Mouse (Mus musculus) heart, embryonic 11.5 days (tissue): ENCODE results near the gene Pnma1. TPM values are rescaled to one million over a fixed set of nuclear protein-coding genes. Genes with fewer than 3 reads are reported as not detected.

ENCODE experiments used
- ATAC-seq: fragments of 200-750 bp; cut with Nextera tagmentation; replicated peaks from 2 replicates; pipeline ENCODE4 v1.8.0; 2017; ENCODE audit warnings: moderate library complexity; ENCODE audit not compliant: insufficient number of reproducible peaks, low FRiP score, low TSS enrichment
- H3K27ac ChIP-seq: fragments of 300-500 bp; sonication (generic); 2 replicates; pipeline ENCODE4 v1.5.1; 2014; ENCODE audit warnings: mild to moderate bottlenecking, low read depth, low read length
- H3K27me3 ChIP-seq: fragments of 300-500 bp; sonication (generic); 2 replicates; pipeline ENCODE4 v1.6.1; 2014; ENCODE audit warnings: mild to moderate bottlenecking, low read length, mixed read lengths; ENCODE audit not compliant: control insufficient read depth, insufficient read depth
- H3K36me3 ChIP-seq: fragments of 300-500 bp; sonication (generic); 2 replicates; pipeline ENCODE4 v1.6.1; 2014; ENCODE audit warnings: mild to moderate bottlenecking, low read length, moderate library complexity, mixed read lengths; ENCODE audit not compliant: control insufficient read depth, insufficient read depth
- H3K4me1 ChIP-seq: fragments of 300-500 bp; sonication (generic); 2 replicates; pipeline ENCODE4 v1.6.1; 2014; ENCODE audit warnings: low read length; ENCODE audit not compliant: control insufficient read depth, insufficient read depth
- H3K4me2 ChIP-seq: fragments of 300-500 bp; sonication (generic); 2 replicates; pipeline ENCODE4 v1.6.1; 2014; ENCODE audit warnings: mild to moderate bottlenecking, moderate library complexity
- H3K4me3 ChIP-seq: fragments of 300-500 bp; sonication (generic); 2 replicates; pipeline ENCODE4 v1.5.1; 2014; ENCODE audit warnings: low read depth, low read length
- H3K9ac ChIP-seq: fragments of 300-500 bp; sonication (generic); 2 replicates; pipeline ENCODE4 v1.6.1; 2014; ENCODE audit warnings: mild to moderate bottlenecking, low read depth, low read length, moderate library complexity
- H3K9me3 ChIP-seq: fragments of 300-500 bp; sonication (generic); replicated peaks from 2 replicates; pipeline ENCODE4 v1.6.1; 2016; ENCODE audit warnings: low read length; ENCODE audit not compliant: control insufficient read depth
- WGBS: fragments of 180-500 bp; shearing (Covaris S2); extraction: QIAGEN DNeasy Blood & Tissue Kit; methylation state at CpG from one replicate; pipeline ENCODE4 v1.1.7; 2014; ENCODE audit not compliant: insufficient replicate concordance; 5-methylcytosine and 5-hydroxymethylcytosine counted together
- polyA plus RNA-seq: library from polyadenylated mRNA; unstranded; fragments of >200 nt; fragmentation: Nextera tagmentation; extraction: Ambion mirVana; gene quantifications from 2 replicates; pipeline ENCODE4 v1.2.1, GENCODE M21; 2014

The Pnma1 gene
- polyA plus RNA-seq, 1 experiment from 2014 or later = 0.50 TPM

DNA sequence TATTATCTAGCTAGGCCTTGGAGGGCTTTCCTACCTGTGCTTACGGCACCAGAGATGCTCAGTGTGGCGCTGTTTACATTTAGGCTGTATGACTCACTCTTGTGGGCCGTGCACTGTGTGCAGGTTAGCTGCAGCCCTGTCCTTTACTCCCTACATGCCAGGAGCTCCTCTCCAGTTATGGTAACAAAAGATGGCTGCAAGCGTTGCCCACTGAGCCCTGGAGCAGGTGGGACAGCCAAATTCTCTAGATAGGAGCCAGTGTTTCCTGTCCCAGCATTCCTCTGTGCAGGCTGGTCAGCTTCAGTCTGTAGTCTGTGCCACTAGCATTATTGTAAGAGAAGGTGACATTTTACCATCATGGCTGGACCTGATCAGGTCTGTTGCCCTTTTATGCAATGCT, 7.0 kb downstream of the Pnma1 start:
- H3K4me2 ChIP-seq = no peak overlapping the region
- no peaks in the 10 kb centered on the region for H3K9me3 ChIP-seq
- H3K9ac ChIP-seq = no peak overlapping the region
- no peak for ATAC-seq
- H3K36me3 ChIP-seq = no peaks in the 10 kb centered on the region
- H3K4me1 ChIP-seq = no peaks in the 10 kb centered on the region
- H3K27ac ChIP-seq = no peak overlapping the region
- H3K4me3 ChIP-seq = no peak overlapping the region
- no peaks in the 10 kb centered on the region for H3K27me3 ChIP-seq
- WGBS = 84% methylated on average over 4 of the region's 4 CpGs

DNA sequence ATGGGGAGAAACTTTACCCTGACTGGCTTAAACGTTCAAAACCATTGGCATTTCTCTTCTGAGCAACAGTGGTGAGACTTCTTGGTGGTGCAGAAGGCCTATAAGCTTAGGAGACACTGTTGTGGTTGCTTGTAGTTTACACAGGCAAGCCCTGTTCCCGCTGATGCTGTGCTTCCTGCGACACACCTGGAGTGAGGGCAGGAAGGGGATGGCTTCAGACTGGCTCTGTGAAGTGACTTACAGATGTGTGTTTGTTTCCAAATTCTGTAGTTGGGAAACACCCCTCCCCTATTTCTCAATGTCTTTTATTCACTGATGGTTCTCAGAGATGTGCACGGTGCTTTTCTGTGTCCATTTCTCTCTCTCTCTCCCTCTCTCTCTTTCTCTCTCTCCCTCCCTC, 8.2 kb downstream of the Pnma1 start:
- H3K9me3 ChIP-seq = no peaks in the 10 kb centered on the region
- WGBS = 60% methylated on average over 4 of the region's 4 CpGs
- no peak overlapping the region for H3K4me3 ChIP-seq
- H3K27me3 ChIP-seq = no peaks in the 10 kb centered on the region
- no peak for ATAC-seq
- no peak overlapping the region for H3K4me2 ChIP-seq
- H3K27ac ChIP-seq = no peak overlapping the region
- H3K4me1 ChIP-seq = no peaks in the 10 kb centered on the region
- H3K36me3 ChIP-seq = no peaks in the 10 kb centered on the region
- no peak overlapping the region for H3K9ac ChIP-seq

DNA sequence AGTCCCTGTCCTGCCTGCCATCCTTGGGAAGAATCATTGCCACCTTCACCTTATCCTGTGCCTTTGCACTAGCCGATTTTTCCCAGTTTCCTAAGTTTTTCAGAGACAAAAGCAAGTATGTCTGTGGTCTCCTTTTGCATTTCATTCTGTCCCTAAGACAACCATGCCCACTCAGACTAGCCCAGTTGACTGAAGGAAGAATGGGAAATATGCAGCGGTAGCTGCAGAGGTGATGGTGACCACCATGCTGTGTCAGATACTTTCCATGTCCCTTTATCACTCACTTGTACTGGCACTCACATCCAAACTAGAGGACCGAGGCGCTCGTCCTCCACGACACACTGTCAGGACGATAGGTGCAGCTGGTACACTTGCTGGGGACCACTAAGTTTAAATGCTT, 11.2 kb downstream of the Pnma1 start:
- Histone ChIP-seq H3K9ac (no peak overlapping the region), H3K4me1 (no peaks in the 10 kb centered on the region), H3K27ac (no peak overlapping the region), H3K4me2 (no peak overlapping the region), H3K36me3 (peaks cover 2% of the 10 kb centered on the region; the same call in 1 of the 2 replicates), H3K27me3 (no peaks in the 10 kb centered on the region), H3K4me3 (no peak overlapping the region), H3K9me3 (no peaks in the 10 kb centered on the region)
- ATAC-seq = no peak
- 79% methylated on average over 7 of the region's 7 CpGs for WGBS

DNA sequence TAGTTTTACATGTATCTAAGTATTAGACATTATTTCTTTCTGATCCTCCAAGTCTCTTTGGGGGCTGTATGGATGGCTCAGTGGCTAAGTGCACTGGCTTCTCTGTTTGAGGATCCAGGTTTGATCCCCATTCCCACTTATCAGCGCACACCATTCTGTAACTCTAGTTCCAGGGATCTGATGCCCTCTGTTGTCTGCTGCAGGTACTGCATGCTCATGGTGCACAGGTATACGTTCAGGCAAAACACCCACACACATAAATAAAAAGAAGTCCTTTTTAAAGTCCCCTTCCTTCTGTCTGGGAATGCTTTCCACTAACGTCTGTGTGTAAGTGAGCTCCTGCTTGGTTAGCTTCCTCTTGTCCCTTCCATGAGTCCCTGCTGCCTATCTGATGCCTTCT, 16.0 kb downstream of the Pnma1 start:
- H3K36me3 ChIP-seq = peaks cover 8% of the 10 kb centered on the region; the same call in 1 of the 2 replicates
- no peak overlapping the region for H3K9ac ChIP-seq
- H3K4me2 ChIP-seq = no peak overlapping the region
- H3K4me3 ChIP-seq = no peak overlapping the region
- no peak for ATAC-seq
- 61% methylated on average over 3 of the region's 3 CpGs for WGBS
- H3K27me3 ChIP-seq = no peaks in the 10 kb centered on the region
- H3K27ac ChIP-seq = no peak overlapping the region
- no peaks in the 10 kb centered on the region for H3K4me1 ChIP-seq
- no peaks in the 10 kb centered on the region for H3K9me3 ChIP-seq

DNA sequence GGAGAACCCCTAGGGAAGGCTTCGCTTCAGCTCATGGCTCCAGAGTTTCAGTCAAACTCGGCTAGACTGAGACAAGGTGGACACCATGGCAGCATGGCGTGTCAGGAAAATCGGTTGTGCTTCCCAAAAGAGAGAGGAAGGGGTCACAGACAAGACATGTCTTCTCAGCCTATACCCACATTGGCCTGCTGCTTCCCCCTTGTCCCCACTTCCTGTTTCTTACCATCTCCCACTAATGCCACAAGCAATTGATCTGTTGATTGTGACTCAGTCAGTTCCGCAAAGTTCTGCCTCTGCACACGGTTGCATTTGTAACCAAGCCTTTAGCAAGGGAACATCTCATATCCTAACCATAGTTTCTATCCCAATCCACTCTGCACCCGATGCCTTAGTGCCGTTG, 18.4 kb downstream of the Pnma1 start:
- H3K36me3 ChIP-seq = peaks cover 8% of the 10 kb centered on the region; the same call in 1 of the 2 replicates
- no peaks in the 10 kb centered on the region for H3K4me1 ChIP-seq
- H3K4me3 ChIP-seq = no peak overlapping the region
- 90% methylated on average over 8 of the region's 8 CpGs for WGBS
- H3K9ac ChIP-seq = no peak overlapping the region
- no peaks in the 10 kb centered on the region for H3K27me3 ChIP-seq
- H3K4me2 ChIP-seq = no peak overlapping the region
- no peak for ATAC-seq
- no peaks in the 10 kb centered on the region for H3K9me3 ChIP-seq
- no peak overlapping the region for H3K27ac ChIP-seq

DNA sequence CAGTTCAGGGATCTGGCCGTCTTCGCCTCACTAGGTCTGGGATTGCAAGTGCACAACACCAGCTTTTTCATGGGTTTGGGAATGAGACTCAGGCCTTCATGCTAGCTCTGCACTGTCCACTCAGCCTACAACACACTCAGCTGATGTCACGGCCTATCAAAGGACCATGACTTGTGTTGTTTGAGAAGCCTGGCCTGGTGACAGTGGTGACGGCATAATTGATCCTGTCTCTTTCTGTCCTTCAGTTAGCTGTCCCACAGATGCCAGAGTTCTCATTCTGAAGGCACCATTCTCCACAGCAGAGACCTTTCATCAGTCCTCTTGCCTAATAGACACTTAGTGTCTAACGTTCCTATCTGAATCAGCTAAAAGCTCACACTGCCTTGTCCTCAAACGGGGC, 19.7 kb downstream of the Pnma1 start:
- no peak overlapping the region for H3K4me3 ChIP-seq
- H3K9ac ChIP-seq = no peak overlapping the region
- H3K4me2 ChIP-seq = no peak overlapping the region
- no peaks in the 10 kb centered on the region for H3K27me3 ChIP-seq
- peaks cover 8% of the 10 kb centered on the region; the same call in 1 of the 2 replicates for H3K36me3 ChIP-seq
- H3K4me1 ChIP-seq = no peaks in the 10 kb centered on the region
- no peak for ATAC-seq
- no peak overlapping the region for H3K27ac ChIP-seq
- WGBS = 82% methylated on average over 6 of the region's 6 CpGs
- H3K9me3 ChIP-seq = no peaks in the 10 kb centered on the region

DNA sequence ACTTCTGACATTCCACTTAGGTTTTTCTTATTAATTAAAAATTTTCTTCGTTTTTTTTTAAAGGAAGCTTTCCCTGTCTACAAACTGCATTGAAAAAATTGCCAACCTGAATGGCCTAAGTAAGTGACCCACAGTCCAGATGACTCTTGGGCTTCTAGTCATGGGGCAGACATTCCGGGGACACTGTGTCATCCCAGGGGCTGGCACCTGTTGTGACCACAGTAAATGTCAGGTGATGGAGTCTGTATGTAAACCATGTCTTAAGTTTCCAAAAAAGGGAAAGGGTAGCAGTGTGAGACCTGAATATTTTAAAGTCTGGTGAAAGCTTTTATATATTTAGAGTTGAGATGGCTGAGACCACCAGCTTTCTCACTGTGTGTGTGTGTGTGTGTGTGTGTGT, 21.4 kb downstream of the Pnma1 start:
- no peak overlapping the region for H3K9ac ChIP-seq
- H3K4me2 ChIP-seq = no peak overlapping the region
- no peak for ATAC-seq
- WGBS = 73% methylated on average over 2 of the region's 2 CpGs
- peaks cover 3% of the 10 kb centered on the region; the same call in 1 of the 2 replicates for H3K36me3 ChIP-seq
- no peak overlapping the region for H3K27ac ChIP-seq
- H3K4me1 ChIP-seq = no peaks in the 10 kb centered on the region
- H3K4me3 ChIP-seq = no peak overlapping the region
- no peaks in the 10 kb centered on the region for H3K27me3 ChIP-seq
- H3K9me3 ChIP-seq = no peaks in the 10 kb centered on the region

DNA sequence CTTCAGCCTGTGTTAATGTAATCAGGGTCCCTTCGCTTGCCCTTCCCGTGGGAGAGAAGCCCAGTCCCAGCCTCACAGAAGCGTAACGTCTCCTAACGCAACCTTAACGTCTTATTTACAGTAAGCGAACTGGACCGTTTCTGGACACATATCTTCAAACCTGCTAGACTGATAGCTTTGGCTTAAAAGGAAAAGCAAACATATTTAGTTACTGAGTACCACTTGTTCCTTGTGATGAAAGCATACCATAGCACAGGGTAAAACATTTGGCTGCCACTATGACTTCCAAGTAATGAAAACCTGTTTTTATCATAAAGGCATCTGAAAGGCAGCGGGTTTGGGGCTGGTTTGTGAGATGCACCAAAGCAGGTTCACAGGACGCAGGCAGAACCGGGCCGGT, 22.4 kb downstream of the Pnma1 start:
- 74% methylated on average over 12 of the region's 12 CpGs for WGBS
- H3K9me3 ChIP-seq = no peaks in the 10 kb centered on the region
- no peaks in the 10 kb centered on the region for H3K27me3 ChIP-seq
- H3K4me1 ChIP-seq = no peaks in the 10 kb centered on the region
- no peaks in the 10 kb centered on the region for H3K36me3 ChIP-seq
- ATAC-seq = no peak
- no peak overlapping the region for H3K9ac ChIP-seq
- no peak overlapping the region for H3K4me2 ChIP-seq
- no peak overlapping the region for H3K27ac ChIP-seq
- H3K4me3 ChIP-seq = no peak overlapping the region

DNA sequence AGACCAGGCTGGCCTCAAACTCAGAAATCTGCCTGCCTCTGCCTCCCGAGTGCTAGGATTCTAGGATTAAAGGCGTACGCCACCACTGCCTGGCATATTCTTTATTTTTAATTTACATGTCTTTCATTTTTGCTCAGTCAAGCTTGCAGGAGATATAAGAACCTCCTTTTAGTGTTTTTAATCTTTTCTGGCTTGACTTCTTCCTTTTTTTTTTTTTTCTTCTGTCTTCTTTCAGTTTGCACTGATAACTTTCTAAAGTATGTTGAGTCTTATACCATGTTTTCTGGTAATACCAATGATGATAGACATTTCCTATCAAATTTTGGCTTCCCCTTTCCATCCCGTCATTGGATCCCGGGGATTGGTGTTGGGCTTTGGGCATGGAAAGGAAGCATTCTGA, 28.7 kb downstream of the Pnma1 start:
- H3K27ac ChIP-seq = no peak overlapping the region
- no peaks in the 10 kb centered on the region for H3K4me1 ChIP-seq
- H3K4me3 ChIP-seq = no peak overlapping the region
- no peak overlapping the region for H3K9ac ChIP-seq
- H3K4me2 ChIP-seq = no peak overlapping the region
- no peaks in the 10 kb centered on the region for H3K27me3 ChIP-seq
- ATAC-seq = no peak
- H3K9me3 ChIP-seq = no peaks in the 10 kb centered on the region
- 86% methylated on average over 5 of the region's 5 CpGs for WGBS
- H3K36me3 ChIP-seq = no peaks in the 10 kb centered on the region
